Mouse (Mus musculus) left cerebral cortex, postnatal 36 days (tissue): ENCODE data around the gene Rnf26. TPM values are rescaled to one million over a fixed set of nuclear protein-coding genes. Genes with fewer than 3 reads are reported as not detected.

ENCODE experiments used
- DNase-seq, 2 experiments: peaks; one replicate each; pipeline ENCODE4 v3.0.0; 2021 to 2022; ENCODE audit warnings: low spot score in 2 of 2, mixed read lengths in 1 of 2
- intact Hi-C: fragments of 180-260 bp; cut with DNase I; formaldehyde crosslinking; loops from one replicate; pipeline ENCODE4 v1.15.1; 2025
- total RNA-seq, 2 experiments: library from RNA; stranded (reverse); gene quantifications; 2 replicates each; pipeline ENCODE4 v1.2.3; 2021

The Rnf26 gene
- total RNA-seq, 2 experiments from 2014 or later: 29.2 to 35.7 TPM

DNA sequence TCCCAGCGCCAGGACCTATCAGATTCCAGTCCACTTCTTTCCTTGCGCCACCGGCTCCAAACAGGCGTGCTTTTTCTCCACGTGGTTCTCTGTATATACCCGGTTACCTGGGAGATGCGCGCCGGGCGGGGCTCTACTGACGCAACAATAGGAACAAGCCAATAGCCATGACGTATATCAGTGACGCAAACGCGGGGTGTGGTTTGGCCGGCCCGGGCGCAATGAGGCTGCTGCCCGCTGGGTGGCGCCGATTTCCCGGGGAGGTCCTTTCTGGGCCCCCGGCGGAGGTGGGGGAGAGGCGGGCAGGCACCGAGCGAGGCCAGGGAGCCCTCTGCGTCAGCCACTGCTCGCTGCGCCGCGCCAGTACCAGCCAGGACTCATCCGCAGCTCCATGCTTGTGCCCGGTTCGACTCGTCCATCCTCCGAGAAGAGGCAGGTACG lies 46.5 kb downstream of the Rnf26 start, which contains the start of gene Usp2:
Gene Usp2, plus strand, starts transcription at position 237 of the 441 bp plus-strand sequence.
- intact Hi-C loops: loop anchor here (2.0 kb wide), 2 partner anchors 18 to 24 kb away; partner anchors contain the start of gene Thy1
- peak; percentile 100 for DNase-seq

GRCm38 (mm10) chr9:44065177-44065576 lies 48.1 kb downstream of the Rnf26 start:
- intact Hi-C loops: no loop called here
- no peak for DNase-seq

GRCm38 (mm10) chr9:44058606-44059005 lies 54.7 kb downstream of the Rnf26 start:
- DNase-seq: no peak
- intact Hi-C loops: no loop called here

DNA sequence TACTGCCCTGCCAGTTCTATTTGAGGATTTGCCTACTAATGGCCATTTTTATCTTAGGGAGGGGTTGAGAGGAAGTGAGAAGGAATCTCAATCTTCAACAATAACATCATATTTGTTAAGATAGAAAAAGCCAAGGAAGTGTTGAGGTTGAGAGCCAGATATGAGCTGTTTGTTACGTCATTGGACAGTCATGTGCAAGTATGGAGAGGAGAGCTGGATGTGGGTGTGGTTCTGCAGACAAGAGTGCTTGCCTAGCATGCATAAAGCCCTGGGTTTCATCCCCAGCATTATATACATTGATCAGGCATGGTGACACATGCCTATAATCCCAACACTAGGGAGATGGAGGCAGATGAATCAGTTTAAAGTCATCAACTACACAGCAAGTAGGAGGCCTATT lies 59.4 kb downstream of the Rnf26 start:
- intact Hi-C loops: no loop called here
- no peak for DNase-seq

DNA sequence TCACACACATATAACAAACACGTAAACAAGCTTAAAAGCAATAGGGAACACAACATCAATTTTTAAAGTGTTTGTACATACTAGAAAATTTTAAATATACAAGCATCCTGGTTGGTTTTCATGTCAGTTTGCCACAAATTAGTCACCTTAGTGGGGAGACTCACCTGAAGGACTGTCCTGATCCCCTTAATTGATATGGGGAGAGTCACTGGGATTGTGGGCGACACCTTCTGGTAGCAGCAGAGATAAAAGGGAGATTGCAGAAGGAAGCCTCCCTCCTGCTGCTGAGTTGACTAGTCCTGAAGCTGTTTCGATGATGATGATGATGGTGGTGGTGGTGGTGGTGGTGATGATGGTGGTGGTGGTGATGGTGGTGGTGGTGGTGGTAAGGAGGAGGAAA lies 60.5 kb downstream of the Rnf26 start:
- intact Hi-C loops: no loop called here
- DNase-seq: no peak

GRCm38 (mm10) chr9:44049381-44050165 lies 63.7 kb downstream of the Rnf26 start:
- DNase-seq: no peak
- intact Hi-C loops: no loop called here

- intact Hi-C loops: no loop called here
- peak; percentile 65 to 73 for DNase-seq
Measured at GRCm38 (mm10) chr9:44048541-44049380, 64.6 kb downstream of the Rnf26 start.

- intact Hi-C loops: no loop called here
Measured at GRCm38 (mm10) chr9:44047571-44048490, 65.5 kb downstream of the Rnf26 start.

GRCm38 (mm10) chr9:44047071-44047470 lies 66.2 kb downstream of the Rnf26 start:
- intact Hi-C loops: no loop called here

More at GRCm38 (mm10) chr9:44047571-44048490, 65.5 kb downstream of the Rnf26 start:
- DNase-seq: no peak

DNA sequence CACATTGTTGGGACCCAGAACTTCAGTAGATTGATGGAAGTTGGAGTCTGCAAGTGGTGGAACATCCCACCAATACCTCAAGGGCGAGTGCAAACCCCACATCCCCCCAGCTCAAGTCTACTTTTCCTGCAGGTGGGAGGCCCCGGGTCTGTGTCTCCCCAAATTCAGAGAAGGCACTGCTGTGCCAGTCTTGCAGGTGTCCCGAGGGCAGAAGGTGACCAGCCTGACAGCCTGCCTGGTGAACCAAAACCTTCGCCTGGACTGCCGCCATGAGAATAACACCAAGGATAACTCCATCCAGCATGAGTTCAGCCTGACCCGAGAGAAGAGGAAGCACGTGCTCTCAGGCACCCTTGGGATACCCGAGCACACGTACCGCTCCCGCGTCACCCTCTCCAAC lies 66.9 kb downstream of the Rnf26 start:
- DNase-seq: no peak
- intact Hi-C loops: no loop called here

More at GRCm38 (mm10) chr9:44047071-44047470, 66.2 kb downstream of the Rnf26 start:
- no peak for DNase-seq

DNA sequence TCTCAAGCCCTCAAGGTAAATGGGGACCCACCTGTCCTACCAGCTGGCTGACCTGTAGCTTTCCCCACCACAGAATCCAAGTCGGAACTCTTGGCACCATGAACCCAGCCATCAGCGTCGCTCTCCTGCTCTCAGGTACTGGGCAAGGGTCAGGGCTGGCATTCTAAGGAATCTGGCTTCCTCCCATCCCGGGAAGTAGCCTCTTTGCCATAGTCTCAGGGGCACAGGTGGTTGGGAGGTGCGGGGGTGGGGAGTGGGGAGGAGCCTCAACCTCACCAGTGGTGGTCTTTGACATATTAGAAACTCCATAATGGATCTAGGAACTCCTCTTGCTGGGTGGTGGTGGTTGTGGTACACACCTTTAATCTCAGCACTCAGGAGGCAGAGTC lies 67.4 kb downstream of the Rnf26 start:
- DNase-seq: no peak
- intact Hi-C loops: no loop called here

Other genes with a start within 250 kb of the Rnf26 start
- gene Thy1, start 70.1 kb downstream of the Rnf26 start, total RNA-seq: 100 to 1,000 TPM; 821 to 972 TPM
- gene Usp2, start 46.5 kb downstream of the Rnf26 start, total RNA-seq: 100 to 1,000 TPM; 110 to 113 TPM
- under 1 TPM in 1 of 2 experiments, not detected in 1; 0.22 TPM for gene Mfrp, start 11.8 kb downstream of the Rnf26 start, total RNA-seq
- gene C1qtnf5, start 6.3 kb downstream of the Rnf26 start, total RNA-seq: 10 to 100 TPM; 15.1 to 19.3 TPM
- 1 to 10 TPM in 1 of 2 experiments, not detected in 1; 1.0 TPM for gene Gm49380, start within 50 bp of the Rnf26 start, total RNA-seq
- 10 to 100 TPM; 14.9 to 18.4 TPM for gene Mcam, start 21.0 kb upstream of the Rnf26 start, total RNA-seq
- 10 to 100 TPM; 45.2 to 65.1 TPM for gene Cbl, start 120.5 kb upstream of the Rnf26 start, total RNA-seq
- gene Ccdc153, start 127.2 kb upstream of the Rnf26 start, total RNA-seq: 1 to 10 TPM; 1.3 to 2.7 TPM
- gene Pdzd3, start 138.0 kb upstream of the Rnf26 start, total RNA-seq: under 1 TPM; 0.57 to 0.82 TPM
- 10 to 100 TPM; 12.1 to 14.1 TPM for gene Nlrx1, start 155.1 kb upstream of the Rnf26 start, total RNA-seq
- 10 to 100 TPM; 56.6 to 65.0 TPM for gene Abcg4, start 175.1 kb upstream of the Rnf26 start, total RNA-seq
- 10 to 100 TPM; 24.4 to 31.8 TPM for gene Hinfp, start 192.2 kb upstream of the Rnf26 start, total RNA-seq
- 100 to 1,000 TPM; 213 to 219 TPM for gene C2cd2l, start 206.8 kb upstream of the Rnf26 start, total RNA-seq
- gene Dpagt1, start 212.5 kb upstream of the Rnf26 start, total RNA-seq: 10 to 100 TPM; 12.3 to 15.8 TPM
- 10 to 100 TPM; 53.2 to 62.5 TPM for gene H2afx, start 221.2 kb upstream of the Rnf26 start, total RNA-seq
- 10 to 100 TPM; 17.9 to 18.0 TPM for gene Hmbs, start 230.7 kb upstream of the Rnf26 start, total RNA-seq
- 10 to 100 TPM; 52.5 to 55.5 TPM for gene Vps11, start 248.2 kb upstream of the Rnf26 start, total RNA-seq